Mouse (Mus musculus) embryonic facial prominence, embryonic 10.5 days (tissue): ENCODE results near the gene Hps3. TPM values are rescaled to one million over a fixed set of nuclear protein-coding genes. Genes with fewer than 3 reads are reported as not detected.
A peak's percentile ranks its signal among the peaks of the same experiment; 100 is the strongest.

ENCODE experiments used
- DNase-seq: peaks from one replicate; pipeline ENCODE4 v3.0.0-alpha.2; 2017; ENCODE audit warnings: low spot score
- H3K27ac ChIP-seq: fragments of 300-500 bp; sonication (generic); replicated peaks from 2 replicates; pipeline ENCODE4 v1.5.1; 2016; ENCODE audit warnings: mild to moderate bottlenecking
- H3K27me3 ChIP-seq: fragments of 300-500 bp; sonication (generic); replicated peaks from 2 replicates; pipeline ENCODE4 v1.6.1; 2016; ENCODE audit warnings: low read depth, mild to moderate bottlenecking; ENCODE audit not compliant: poor library complexity, severe bottlenecking
- H3K36me3 ChIP-seq: fragments of 300-500 bp; sonication (generic); replicated peaks from 2 replicates; pipeline ENCODE4 v1.6.1; 2016; ENCODE audit warnings: mild to moderate bottlenecking, moderate library complexity
- H3K4me1 ChIP-seq: fragments of 300-500 bp; sonication (generic); 2 replicates; pipeline ENCODE4 v1.6.1; 2016
- H3K4me3 ChIP-seq: fragments of 300-500 bp; sonication (generic); 2 replicates; pipeline ENCODE4 v1.5.1; 2016; ENCODE audit warnings: mild to moderate bottlenecking, moderate library complexity
- H3K9me3 ChIP-seq: fragments of 300-500 bp; sonication (generic); 2 replicates; pipeline ENCODE4 v1.6.1; 2016; ENCODE audit warnings: mild to moderate bottlenecking
- WGBS: fragments of 180-500 bp; shearing (Covaris S2); methylation state at CpG from one replicate; pipeline ENCODE4 v1.1.7; 2016; 5-methylcytosine and 5-hydroxymethylcytosine counted together
- polyA plus RNA-seq: library from polyadenylated mRNA; unstranded; fragments of >200 nt; fragmentation: Nextera tagmentation; extraction: Ambion mirVana; gene quantifications from 2 replicates; pipeline ENCODE4 v1.2.1, GENCODE M21; 2016

Gene Hps3
- polyA plus RNA-seq, 1 experiment from 2014 or later: 10.5 TPM

DNA sequence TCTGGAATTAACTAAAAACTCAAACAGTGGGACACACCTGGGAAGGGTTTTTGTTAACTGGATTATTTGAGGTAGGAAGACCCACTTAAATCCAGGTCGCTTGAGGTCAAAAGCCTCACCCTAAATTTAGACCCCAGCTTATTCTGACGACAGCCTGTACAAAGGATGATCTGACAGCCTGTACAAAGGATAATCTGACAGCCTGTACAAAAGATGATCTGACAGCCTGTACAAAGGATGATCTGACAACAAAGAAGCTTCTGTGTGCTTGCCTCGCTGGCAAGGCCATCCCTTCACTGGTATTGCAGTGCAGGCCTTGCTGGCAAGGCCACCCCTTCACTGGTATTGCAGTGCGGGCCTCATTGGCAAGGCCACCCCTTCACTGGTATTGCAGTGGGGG lies 34.3 kb downstream of the Hps3 start:
- no peaks in the 10 kb centered on the region for H3K9me3 ChIP-seq
- peaks cover 33% of the 10 kb centered on the region for H3K36me3 ChIP-seq
- WGBS: 62% methylated on average over 4 of the region's 4 CpGs
- no peaks in the 10 kb centered on the region for H3K4me1 ChIP-seq
- no peak overlapping the region for H3K4me3 ChIP-seq
- no peak overlapping the region for H3K27ac ChIP-seq
- H3K27me3 ChIP-seq: no peaks in the 10 kb centered on the region
- no peak for DNase-seq

- Histone ChIP-seq H3K36me3 (peaks cover 38% of the 10 kb centered on the region), H3K27me3 (no peaks in the 10 kb centered on the region), H3K4me1 (no peaks in the 10 kb centered on the region), H3K4me3 (no peak overlapping the region), H3K27ac (no peak overlapping the region), H3K9me3 (no peaks in the 10 kb centered on the region)
- WGBS: 87% methylated on average over 2 of the region's 2 CpGs
- no peak for DNase-seq
Measured at GRCm38 (mm10) chr3:19999551-19999950, 35.6 kb downstream of the Hps3 start.

GRCm38 (mm10) chr3:19992388-19992787 lies 42.7 kb downstream of the Hps3 start:
- Histone ChIP-seq H3K27me3 (no peaks in the 10 kb centered on the region), H3K9me3 (no peaks in the 10 kb centered on the region), H3K27ac (no peak overlapping the region), H3K4me3 (no peak overlapping the region), H3K36me3 (peaks cover 9% of the 10 kb centered on the region; the same call in 1 of the 2 replicates), H3K4me1 (no peaks in the 10 kb centered on the region)
- 78% methylated on average over 4 of the region's 4 CpGs for WGBS
- no peak for DNase-seq

GRCm38 (mm10) chr3:19990031-19990430 lies 45.1 kb downstream of the Hps3 start:
- H3K9me3 ChIP-seq: no peaks in the 10 kb centered on the region

GRCm38 (mm10) chr3:19986123-19986522 lies 49.0 kb downstream of the Hps3 start:
- no peak overlapping the region for H3K4me3 ChIP-seq
- H3K36me3 ChIP-seq: no peaks in the 10 kb centered on the region
- 16% methylated on average over 3 of the region's 3 CpGs for WGBS
- no peaks in the 10 kb centered on the region for H3K27me3 ChIP-seq
- peaks cover 2% of the 10 kb centered on the region; the same call in 1 of the 2 replicates for H3K4me1 ChIP-seq
- no peaks in the 10 kb centered on the region for H3K9me3 ChIP-seq
- H3K27ac ChIP-seq: no peak overlapping the region; the same call in 1 of the 2 replicates
- DNase-seq: no peak

More at GRCm38 (mm10) chr3:19990031-19990430, 45.1 kb downstream of the Hps3 start:
- H3K4me3 ChIP-seq: no peak overlapping the region
- no peak for DNase-seq
- no peaks in the 10 kb centered on the region for H3K27me3 ChIP-seq
- 0 out of 2 replicates have a peak, but pooled peaks cover under 1% of the 10 kb centered on the region for H3K36me3 ChIP-seq
- peaks cover 2% of the 10 kb centered on the region; the same call in 1 of the 2 replicates for H3K4me1 ChIP-seq
- H3K27ac ChIP-seq: no peak overlapping the region
- WGBS: 83% methylated on average over 3 of the region's 3 CpGs

- DNase-seq: no peak
- H3K9me3 ChIP-seq: no peaks in the 10 kb centered on the region
- no peak overlapping the region for H3K4me3 ChIP-seq
- H3K27ac ChIP-seq: no peak overlapping the region
- H3K36me3 ChIP-seq: no peaks in the 10 kb centered on the region
- peaks cover 10% of the 10 kb centered on the region for H3K4me1 ChIP-seq
- no peaks in the 10 kb centered on the region for H3K27me3 ChIP-seq
Measured at GRCm38 (mm10) chr3:19982846-19983245, 52.3 kb downstream of the Hps3 start.

- peaks cover 9% of the 10 kb centered on the region for H3K4me1 ChIP-seq
- DNase-seq: no peak
- H3K9me3 ChIP-seq: no peaks in the 10 kb centered on the region
- no peaks in the 10 kb centered on the region for H3K36me3 ChIP-seq
- 86% methylated on average over 2 of the region's 2 CpGs for WGBS
- H3K4me3 ChIP-seq: no peak overlapping the region
- no peaks in the 10 kb centered on the region for H3K27me3 ChIP-seq
- H3K27ac ChIP-seq: no peak overlapping the region
Measured at GRCm38 (mm10) chr3:19981156-19981555, 54.0 kb downstream of the Hps3 start.

GRCm38 (mm10) chr3:19978474-19978873 lies 56.6 kb downstream of the Hps3 start:
- Histone ChIP-seq H3K4me1 (peaks cover 7% of the 10 kb centered on the region), H3K4me3 (no peak overlapping the region), H3K36me3 (no peaks in the 10 kb centered on the region), H3K9me3 (no peaks in the 10 kb centered on the region), H3K27ac (peak overlapping the region; percentile 20; the same call in 1 of the 2 replicates), H3K27me3 (no peaks in the 10 kb centered on the region)
- WGBS: 29% methylated on average over 4 of the region's 4 CpGs
- DNase-seq: peak; percentile 28

- no peaks in the 10 kb centered on the region for H3K36me3 ChIP-seq
- no peaks in the 10 kb centered on the region for H3K9me3 ChIP-seq
- 89% methylated on average over 4 of the region's 4 CpGs for WGBS
- no peaks in the 10 kb centered on the region for H3K27me3 ChIP-seq
- H3K4me3 ChIP-seq: no peak overlapping the region
- DNase-seq: no peak
- H3K27ac ChIP-seq: no peak overlapping the region
- H3K4me1 ChIP-seq: no peaks in the 10 kb centered on the region
Measured at GRCm38 (mm10) chr3:19966072-19966471, 69.0 kb downstream of the Hps3 start.

GRCm38 (mm10) chr3:19965239-19965638 lies 69.9 kb downstream of the Hps3 start:
- H3K36me3 ChIP-seq: no peaks in the 10 kb centered on the region
- no peaks in the 10 kb centered on the region for H3K27me3 ChIP-seq
- H3K4me3 ChIP-seq: no peak overlapping the region
- DNase-seq: no peak
- no peaks in the 10 kb centered on the region for H3K9me3 ChIP-seq
- peaks cover 6% of the 10 kb centered on the region for H3K4me1 ChIP-seq
- 90% methylated on average over 5 of the region's 5 CpGs for WGBS
- no peak overlapping the region for H3K27ac ChIP-seq

- WGBS: 82% methylated on average over 2 of the region's 2 CpGs
Measured at GRCm38 (mm10) chr3:19964625-19965188, 70.4 kb downstream of the Hps3 start.

GRCm38 (mm10) chr3:19962769-19963513 lies 72.2 kb downstream of the Hps3 start:
- Histone ChIP-seq H3K36me3 (no peaks in the 10 kb centered on the region), H3K4me3 (no peak overlapping the region), H3K27me3 (no peaks in the 10 kb centered on the region), H3K4me1 (peaks cover 13% of the 10 kb centered on the region), H3K9me3 (no peaks in the 10 kb centered on the region), H3K27ac (no peak overlapping the region)
- 91% methylated on average over 3 of the region's 3 CpGs for WGBS
- DNase-seq: no peak

More at GRCm38 (mm10) chr3:19964625-19965188, 70.4 kb downstream of the Hps3 start:
- Histone ChIP-seq H3K9me3 (no peaks in the 10 kb centered on the region), H3K27ac (no peak overlapping the region), H3K27me3 (no peaks in the 10 kb centered on the region), H3K4me3 (no peak overlapping the region), H3K4me1 (peaks cover 12% of the 10 kb centered on the region), H3K36me3 (no peaks in the 10 kb centered on the region)
- no peak for DNase-seq

DNA sequence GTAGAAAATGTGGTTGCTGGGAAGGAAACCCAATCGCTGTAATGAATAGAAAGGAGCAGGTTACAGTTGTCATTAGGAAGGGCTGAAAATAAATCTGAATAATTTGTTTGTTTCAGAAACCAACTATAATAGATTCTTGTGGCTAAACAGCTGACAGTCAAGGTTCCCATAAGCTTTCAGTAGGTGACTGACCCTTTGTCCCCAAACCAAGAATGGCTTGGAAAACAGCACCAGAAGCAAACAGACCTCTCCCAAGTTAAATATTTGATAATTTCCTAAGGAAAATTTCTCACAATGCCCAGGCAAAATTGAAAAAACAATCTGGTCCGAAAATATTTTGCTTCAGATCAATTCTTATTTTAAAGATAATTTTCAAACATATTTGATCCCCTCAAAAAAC lies 73.8 kb downstream of the Hps3 start:
- DNase-seq: no peak
- Histone ChIP-seq H3K4me3 (no peak overlapping the region), H3K9me3 (no peaks in the 10 kb centered on the region), H3K4me1 (peaks cover 17% of the 10 kb centered on the region), H3K27me3 (no peaks in the 10 kb centered on the region), H3K27ac (no peak overlapping the region), H3K36me3 (no peaks in the 10 kb centered on the region)
- WGBS: 84% methylated on average over 2 of the region's 2 CpGs
